Mouse (Mus musculus) thymus, postnatal 10 days (tissue): Measurements from ENCODE around the gene Gja3.
"Not testable (repeated sequence)": the region's sequence is repeated elsewhere in the genome, so short reads cannot be mapped to it uniquely, and the experiment has no call there.

Source experiments
- DNase-seq, 2 experiments: peaks; one replicate each; pipeline ENCODE4 v3.0.0; 2021; ENCODE audit warnings: low spot score in 2 of 2

The Gja3 gene

DNA sequence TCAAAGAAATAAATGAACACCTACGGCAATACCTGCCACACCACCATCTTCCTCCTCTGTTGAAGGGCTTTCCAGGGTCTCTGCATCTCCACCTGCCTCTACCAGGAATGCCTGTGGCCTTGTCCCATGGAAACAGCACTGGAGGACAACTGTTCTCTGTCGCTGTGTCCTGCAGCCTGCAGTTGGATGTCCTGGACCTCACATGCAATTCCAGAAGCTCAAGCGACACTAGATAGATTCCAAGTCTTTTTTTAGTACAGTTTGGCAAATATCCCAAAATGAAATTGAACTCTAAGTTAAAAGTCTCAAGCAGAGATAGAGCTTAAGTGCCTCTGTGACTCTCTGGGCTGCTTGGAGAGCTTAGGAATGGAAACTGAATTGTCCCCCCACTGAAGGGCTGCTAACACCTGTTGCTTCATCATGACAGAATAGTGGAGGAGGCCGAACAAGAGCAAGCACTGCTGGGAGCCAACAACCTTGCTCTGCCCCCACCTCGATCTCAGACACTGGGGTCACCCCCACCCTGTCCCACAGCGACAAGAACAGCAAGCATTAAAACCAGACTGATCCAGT is 22.9 kb downstream of the Gja3 start:
- DNase-seq = no peak

DNA sequence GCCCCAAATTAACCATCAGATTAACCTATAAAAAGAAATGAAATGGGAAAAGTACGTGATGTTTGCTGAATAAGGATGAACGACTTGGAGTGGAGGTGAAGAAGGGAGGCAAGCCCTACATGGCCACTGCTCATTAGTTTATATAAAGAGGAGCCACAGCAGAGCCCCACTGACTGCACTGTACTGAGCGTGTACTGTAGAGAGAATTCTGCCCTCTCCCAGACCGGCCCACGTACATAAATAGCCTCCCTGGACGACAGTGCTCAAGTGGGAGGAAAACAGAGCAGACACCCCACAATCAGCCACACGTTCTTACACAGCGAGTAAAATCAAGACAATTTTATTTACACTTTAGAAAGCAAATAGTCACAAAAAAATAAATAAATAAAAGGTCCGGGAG is 23.8 kb downstream of the Gja3 start:
- no peak for DNase-seq

DNA sequence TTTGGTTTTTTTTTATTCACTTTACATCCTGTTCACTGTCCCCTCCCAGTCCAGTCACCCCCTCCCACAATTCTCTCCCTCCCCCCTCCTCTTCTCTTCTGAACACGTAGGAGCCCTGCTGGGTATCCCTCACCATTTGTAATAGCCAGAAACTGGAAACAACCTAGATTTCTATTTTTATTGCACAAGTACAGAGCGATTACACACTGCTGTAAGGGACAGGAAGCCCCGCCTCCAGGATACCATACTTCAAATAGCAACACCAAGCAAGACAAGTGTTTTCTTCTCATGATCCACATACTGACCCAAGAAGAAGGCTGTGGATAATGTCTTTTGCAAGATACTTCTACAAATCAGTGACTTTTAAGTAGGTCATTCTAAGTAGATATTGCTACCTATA is 25.1 kb downstream of the Gja3 start:
- DNase-seq = no peak

GRCm38 (mm10) chr14:57018436-57018835 is 39.5 kb downstream of the Gja3 start:
- DNase-seq = no peak

GRCm38 (mm10) chr14:57016806-57017205 is 41.1 kb downstream of the Gja3 start:
- DNase-seq = not testable (repeated sequence)

DNA sequence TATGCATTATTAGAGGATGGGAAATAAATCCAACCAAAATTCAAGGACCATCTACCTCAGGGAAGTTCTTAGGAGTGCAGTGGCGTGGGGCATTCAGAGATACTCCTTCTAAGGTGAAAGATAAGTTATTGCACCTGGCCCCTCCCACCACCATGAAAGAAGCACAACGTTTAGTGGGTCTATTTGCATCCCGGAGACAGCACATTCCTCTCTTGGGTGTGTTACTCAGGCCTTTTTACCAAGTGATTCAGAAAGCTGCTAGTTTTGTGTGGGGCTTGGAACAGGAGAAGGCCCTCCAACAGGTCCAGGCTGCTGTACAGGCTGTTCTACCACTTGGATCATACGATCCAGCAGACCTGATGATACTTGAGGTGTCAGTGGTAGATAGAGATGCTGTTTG is 69.3 kb downstream of the Gja3 start:
- DNase-seq = no peak
